Mouse (Mus musculus): ENCODE measurements around the gene Foxr1.

DNA sequence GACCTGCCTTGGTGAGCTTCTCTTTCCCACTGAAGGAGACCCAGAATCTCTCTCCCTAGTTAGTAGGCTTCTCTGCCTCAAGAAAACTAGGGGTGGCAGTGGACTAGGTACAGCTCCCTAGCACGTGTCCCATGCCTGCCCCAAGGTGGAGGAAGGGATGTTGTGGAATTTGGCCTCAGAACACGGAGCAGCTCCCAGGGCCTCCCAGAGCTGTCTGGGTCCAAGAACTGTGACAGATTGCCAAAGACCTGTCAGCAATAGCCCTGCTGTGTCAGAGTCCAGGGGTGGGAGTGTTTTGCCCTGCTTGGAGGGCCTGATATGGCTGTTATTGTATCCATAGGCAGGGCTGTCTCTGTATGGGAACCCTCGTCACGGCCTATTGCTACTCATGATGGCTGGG, 39.9 kb downstream of the Foxr1 start:
- TF ChIP-seq CTCF (IDR thresholded peaks at IDR 0.05; ENCODE audit: control insufficient read depth, insufficient read depth, insufficient read length) (no peak), MAX (IDR thresholded peaks at IDR 0.05) (no peak), MYOG (IDR thresholded peaks at IDR 0.05; ENCODE audit: control insufficient read depth, extremely low read depth, insufficient read length) (no peak), CEBPB (IDR thresholded peaks at IDR 0.05; ENCODE audit: low read depth) (no peak)
